Mouse (Mus musculus) brain, embryonic 14.5 days (tissue): ENCODE data around the gene Aspg.

Source experiments
- CTCF ChIP-seq: fragments of 200-500 bp; IDR thresholded peaks from 2 replicates; pipeline ENCODE4 v1.5.1; 2012; ENCODE audit warnings: inconsistent platforms, mild to moderate bottlenecking, moderate library complexity, borderline replicate concordance; ENCODE audit not compliant: insufficient read depth, insufficient read length; ENCODE audit errors: extremely low read depth
- POLR2A ChIP-seq: fragments of 200-500 bp; IDR thresholded peaks from 2 replicates; pipeline ENCODE4 v1.6.1; 2012; ENCODE audit warnings: mild to moderate bottlenecking, inconsistent platforms, borderline replicate concordance; ENCODE audit not compliant: poor library complexity, insufficient read depth, insufficient read length, severe bottlenecking; ENCODE audit errors: extremely low read depth

DNA sequence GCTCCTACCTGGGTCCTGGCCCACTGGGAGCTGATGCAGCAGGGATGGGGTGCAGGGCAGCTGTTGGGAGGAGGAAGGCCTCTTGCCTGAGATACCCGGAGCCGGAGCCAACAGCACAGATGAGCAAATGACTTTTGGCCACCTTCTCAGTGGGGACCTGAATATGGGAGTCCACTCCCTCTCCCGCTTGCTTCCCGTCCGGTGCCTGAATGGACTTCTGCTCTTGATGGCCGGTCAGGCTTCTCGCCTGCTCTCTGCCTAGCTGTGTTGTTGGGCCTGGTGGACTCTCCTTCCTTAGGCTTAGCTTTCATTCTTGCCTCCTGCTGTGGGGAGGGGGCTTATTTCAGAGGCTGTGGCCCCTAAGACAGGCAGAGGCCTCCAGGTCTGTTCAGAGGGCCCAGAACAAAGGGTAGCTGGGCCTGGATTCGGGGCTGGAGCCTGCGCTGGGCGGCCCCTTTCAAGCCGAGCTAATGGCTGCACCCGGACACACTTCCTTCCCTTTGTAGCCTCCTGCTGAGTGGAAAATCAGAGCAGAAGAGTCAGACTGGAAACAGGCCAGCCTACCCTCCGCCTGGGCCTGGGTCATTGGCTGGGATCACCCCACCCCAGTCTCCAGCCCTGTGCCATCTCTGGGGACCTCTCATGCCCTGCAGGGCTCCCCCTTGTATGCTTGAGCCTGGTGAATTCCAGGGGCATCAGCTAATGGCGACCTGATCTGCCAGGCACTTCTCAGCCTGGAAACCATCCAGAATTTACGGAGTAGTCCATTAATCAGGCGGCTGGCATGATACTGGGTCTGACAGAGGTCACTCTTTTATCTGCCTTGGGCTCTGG, 49.0 kb downstream of the Aspg start:
- TF ChIP-seq POLR2A (no peak), CTCF (no peak)
